Mouse (Mus musculus) kidney, adult 9 months (tissue): ENCODE data around the gene Vmn1r84.

Experiments
- DNase-seq: peaks from one replicate; pipeline ENCODE4 v3.0.0; 2022

The Vmn1r84 gene

GRCm38 (mm10) chr7:12369173-12369572 lies at the start of gene Vmn1r84:
Vmn1r84 (minus strand) TSS chr7:12369273.
- no peak for DNase-seq

- no peak for DNase-seq
Observed at GRCm38 (mm10) chr7:12329381-12329780, 39.7 kb downstream of the Vmn1r84 start, which contains the start of gene Vmn1r83. Vmn1r83 (minus strand) TSS chr7:12329481.
